ENCODE assay signal across 9 mouse cellular contexts in genomic region chr5:139388195-139388570, GRCm38 (mm10). TPM values are rescaled to one million over a fixed set of nuclear protein-coding genes. Genes with fewer than 3 reads are reported as not detected.
DNase-seq lines count a peak whose midpoint lies in the region; ATAC-seq and TF ChIP-seq lines count a peak whose summit lies in the region.
"Had no signal": no experiment of that assay in that cellular context is flagged by ENCODE, and none has a peak within 500 bp of the region (broad histone marks: within the 10 kb centered on the region; RNA-seq: fewer than 3 reads in every experiment).

No protein-coding gene starts in this region.

- no peak for DNase-seq in intestine, embryonic 14.5 days (ENCODE audit: low spot score)
- DNase-seq in kidney, postnatal 36 days = peak; percentile 48 to 71
- no peak for DNase-seq in right cerebral cortex, postnatal 25 days
- DNase-seq in urinary bladder, postnatal 25 days (ENCODE audit: low spot score) = no peak

- 52% methylated on average over 4 of the region's 4 CpGs for WGBS in intestine, embryonic 14.5 days
- 64% methylated on average over 4 of the region's 4 CpGs for WGBS in intestine, postnatal 0 days
- WGBS in heart, embryonic 11.5 days (ENCODE audit: insufficient replicate concordance) = 74% methylated on average over 4 of the region's 4 CpGs
- 55% methylated on average over 4 of the region's 4 CpGs for WGBS in neural tube, embryonic 12.5 days

- H3K9me3 ChIP-seq in intestine, embryonic 14.5 days (ENCODE audit: control insufficient read depth, low read length) = no peaks in the 10 kb centered on the region
- H3K9me3 ChIP-seq in intestine, postnatal 0 days (ENCODE audit: control insufficient read depth) = no peaks in the 10 kb centered on the region
- H3K9me3 ChIP-seq in heart, embryonic 11.5 days (replicated peaks; ENCODE audit: control insufficient read depth, low read length) = no peaks in the 10 kb centered on the region
- H3K9me3 ChIP-seq in neural tube, embryonic 12.5 days = no peaks in the 10 kb centered on the region

- no peak for ATAC-seq in intestine, embryonic 14.5 days (replicated peaks; ENCODE audit: low FRiP score, low TSS enrichment, low read depth)
- no peak for ATAC-seq in intestine, postnatal 0 days
- ATAC-seq in heart, embryonic 11.5 days (replicated peaks; ENCODE audit: insufficient number of reproducible peaks, low FRiP score, low TSS enrichment) = no peak
- no peak for ATAC-seq in neural tube, embryonic 12.5 days (ENCODE audit: low FRiP score, low read depth)
- no peak for ATAC-seq in frontal cortex, adult (ENCODE audit: low TSS enrichment)

- H3K4me3 ChIP-seq in intestine, embryonic 14.5 days (ENCODE audit: low read depth, low read length) = no peak overlapping the region
- no peak overlapping the region for H3K4me3 ChIP-seq in intestine, postnatal 0 days (ENCODE audit: low read depth, low read length)
- no peak overlapping the region for H3K4me3 ChIP-seq in heart, embryonic 11.5 days (ENCODE audit: low read depth, low read length)
- H3K4me3 ChIP-seq in neural tube, embryonic 12.5 days = no peak overlapping the region

- no peak overlapping the region for H3K4me2 ChIP-seq in intestine, embryonic 14.5 days (ENCODE audit: low read length)
- no peak overlapping the region for H3K4me2 ChIP-seq in intestine, postnatal 0 days (replicated peaks; ENCODE audit: low read depth)
- H3K4me2 ChIP-seq in heart, embryonic 11.5 days = peak overlapping the region; percentile 9
- 0 out of 2 replicates have a peak overlapping the region, but pooled peaks have one; percentile 4 for H3K4me2 ChIP-seq in neural tube, embryonic 12.5 days (replicated peaks)

- H3K9ac ChIP-seq in intestine, embryonic 14.5 days (ENCODE audit: low read length) = no peak overlapping the region
- H3K9ac ChIP-seq in intestine, postnatal 0 days (ENCODE audit: low read depth, low read length) = no peak overlapping the region
- H3K9ac ChIP-seq in heart, embryonic 11.5 days (ENCODE audit: low read depth, low read length) = peak overlapping the region; percentile 39; the same call in 1 of the 2 replicates
- H3K9ac ChIP-seq in neural tube, embryonic 12.5 days = no peak overlapping the region

- TF ChIP-seq CTCF in intestine, postnatal 0 days (IDR thresholded peaks at IDR 0.05; ENCODE audit: low read depth) = no peak

- peaks cover 23% of the 10 kb centered on the region for H3K4me1 ChIP-seq in intestine, embryonic 14.5 days (replicated peaks; ENCODE audit: control insufficient read depth, insufficient read depth, low read length)
- H3K4me1 ChIP-seq in intestine, postnatal 0 days (replicated peaks; ENCODE audit: control insufficient read depth, insufficient read depth, low read length) = peaks cover 5% of the 10 kb centered on the region
- H3K4me1 ChIP-seq in heart, embryonic 11.5 days (ENCODE audit: control insufficient read depth, insufficient read depth, low read length) = peaks cover 64% of the 10 kb centered on the region
- peaks cover 36% of the 10 kb centered on the region for H3K4me1 ChIP-seq in neural tube, embryonic 12.5 days

- no peaks in the 10 kb centered on the region for H3K27me3 ChIP-seq in intestine, embryonic 14.5 days (replicated peaks; ENCODE audit: control insufficient read depth, insufficient read depth, low read length)
- H3K27me3 ChIP-seq in intestine, postnatal 0 days (replicated peaks; ENCODE audit: control insufficient read depth, insufficient read depth, low read length) = no peaks in the 10 kb centered on the region
- no peaks in the 10 kb centered on the region for H3K27me3 ChIP-seq in heart, embryonic 11.5 days (ENCODE audit: control insufficient read depth, insufficient read depth, low read length)
- H3K27me3 ChIP-seq in neural tube, embryonic 12.5 days (replicated peaks) = no peaks in the 10 kb centered on the region
- H3K27me3 ChIP-seq: CH12.LX had no signal

- no peaks in the 10 kb centered on the region for H3K36me3 ChIP-seq in intestine, embryonic 14.5 days (ENCODE audit: control insufficient read depth, insufficient read depth, low read length)
- H3K36me3 ChIP-seq in intestine, postnatal 0 days (ENCODE audit: control insufficient read depth, insufficient read depth) = peaks cover 8% of the 10 kb centered on the region; the same call in 1 of the 2 replicates
- no peaks in the 10 kb centered on the region for H3K36me3 ChIP-seq in heart, embryonic 11.5 days (ENCODE audit: control insufficient read depth, insufficient read depth, low read length)
- no peaks in the 10 kb centered on the region for H3K36me3 ChIP-seq in neural tube, embryonic 12.5 days

- 0 out of 2 replicates have a peak overlapping the region, but pooled peaks have one; percentile 3 for H3K27ac ChIP-seq in intestine, embryonic 14.5 days (ENCODE audit: low read depth)
- H3K27ac ChIP-seq in intestine, postnatal 0 days (ENCODE audit: low read depth, low read length) = no peak overlapping the region
- peak overlapping the region; percentile 77 for H3K27ac ChIP-seq in heart, embryonic 11.5 days (ENCODE audit: low read depth, low read length)
- no peak overlapping the region for H3K27ac ChIP-seq in neural tube, embryonic 12.5 days

RNA-seq across cellular contexts. Expression of gene Gpr146, which starts 10.7 kb away (rescaled TPM):
- polyA plus RNA-seq in intestine, embryonic 14.5 days (2014; fragmentation: Nextera tagmentation; extraction: Ambion mirVana) = 1.4 and 1.7 TPM in 2 replicates
- 2.5 and 2.6 TPM in 2 replicates for polyA plus RNA-seq in intestine, postnatal 0 days (2015; fragmentation: Nextera tagmentation; extraction: Ambion mirVana)
- polyA plus RNA-seq in heart, embryonic 11.5 days (2014; fragmentation: Nextera tagmentation; extraction: Ambion mirVana) = 7.2 and 7.5 TPM in 2 replicates
- polyA plus RNA-seq in neural tube, embryonic 12.5 days (2016; fragmentation: Nextera tagmentation; extraction: Ambion mirVana) = 1.9 and 2.3 TPM in 2 replicates

RNA-seq across cellular contexts. Expression of gene C130050O18Rik, which starts 16.9 kb away (rescaled TPM):
- 0.74 and 1.3 TPM in 2 replicates for polyA plus RNA-seq in intestine, embryonic 14.5 days (2014; fragmentation: Nextera tagmentation; extraction: Ambion mirVana)
- polyA plus RNA-seq in intestine, postnatal 0 days (2015; fragmentation: Nextera tagmentation; extraction: Ambion mirVana) = 0.76 and 1.4 TPM in 2 replicates
- polyA plus RNA-seq in heart, embryonic 11.5 days (2014; fragmentation: Nextera tagmentation; extraction: Ambion mirVana) = 0.17 and 0.21 TPM in 2 replicates
- 0.20 and 0.33 TPM in 2 replicates for polyA plus RNA-seq in neural tube, embryonic 12.5 days (2016; fragmentation: Nextera tagmentation; extraction: Ambion mirVana)

RNA-seq across cellular contexts. Expression of gene Gper1, which starts 34.8 kb away (rescaled TPM):
- 1.9 and 2.1 TPM in 2 replicates for polyA plus RNA-seq in intestine, embryonic 14.5 days (2014; fragmentation: Nextera tagmentation; extraction: Ambion mirVana)
- polyA plus RNA-seq in intestine, postnatal 0 days (2015; fragmentation: Nextera tagmentation; extraction: Ambion mirVana) = 1.1 and 1.3 TPM in 2 replicates
- 0.57 and 0.72 TPM in 2 replicates for polyA plus RNA-seq in heart, embryonic 11.5 days (2014; fragmentation: Nextera tagmentation; extraction: Ambion mirVana)
- polyA plus RNA-seq in neural tube, embryonic 12.5 days (2016; fragmentation: Nextera tagmentation; extraction: Ambion mirVana) = 7.2 and 7.8 TPM in 2 replicates

RNA-seq across cellular contexts. Expression of gene Cyp2w1, which starts 35.8 kb away (rescaled TPM):
- polyA plus RNA-seq in intestine, embryonic 14.5 days (2014; fragmentation: Nextera tagmentation; extraction: Ambion mirVana) = 5.9 and 9.1 TPM in 2 replicates
- polyA plus RNA-seq in intestine, postnatal 0 days (2015; fragmentation: Nextera tagmentation; extraction: Ambion mirVana) = 15.8 and 18.1 TPM in 2 replicates
- polyA plus RNA-seq in heart, embryonic 11.5 days (2014; fragmentation: Nextera tagmentation; extraction: Ambion mirVana) = not detected in 2 replicates
- polyA plus RNA-seq in neural tube, embryonic 12.5 days (2016; fragmentation: Nextera tagmentation; extraction: Ambion mirVana) = 0.13 TPM in 1 of 2 replicates, not detected in the other

RNA-seq across cellular contexts. Expression of gene Cox19, which starts 37.0 kb away (rescaled TPM):
- 149 and 150 TPM in 2 replicates for polyA plus RNA-seq in intestine, embryonic 14.5 days (2014; fragmentation: Nextera tagmentation; extraction: Ambion mirVana)
- polyA plus RNA-seq in intestine, postnatal 0 days (2015; fragmentation: Nextera tagmentation; extraction: Ambion mirVana) = 181 and 184 TPM in 2 replicates
- polyA plus RNA-seq in heart, embryonic 11.5 days (2014; fragmentation: Nextera tagmentation; extraction: Ambion mirVana) = 85.3 and 95.2 TPM in 2 replicates
- polyA plus RNA-seq in neural tube, embryonic 12.5 days (2016; fragmentation: Nextera tagmentation; extraction: Ambion mirVana) = 124 and 127 TPM in 2 replicates

Comparison
In these comparisons a context has a peak if more than half of its experiments do, and no peak if none do; other contexts are left out.
1. H3K27ac ChIP-seq: peak in intestine, embryonic 14.5 days (single experiment) and heart, embryonic 11.5 days (single experiment); none in intestine, postnatal 0 days (single experiment) and neural tube, embryonic 12.5 days (single experiment).
2. DNase-seq: peak in kidney, postnatal 36 days (2 of 2); none in intestine, embryonic 14.5 days (single experiment), right cerebral cortex, postnatal 25 days (single experiment) and urinary bladder, postnatal 25 days (single experiment).
3. H3K4me2 ChIP-seq: peak in heart, embryonic 11.5 days (single experiment) and neural tube, embryonic 12.5 days (single experiment); none in intestine, embryonic 14.5 days (single experiment) and intestine, postnatal 0 days (single experiment).